Mouse (Mus musculus) kidney, postnatal 4 days (tissue): ENCODE measurements around the gene Corin.

Experiments used
- DNase-seq, 2 experiments: peaks; one replicate each; pipeline ENCODE4 v3.0.0; 2021; ENCODE audit warnings: mixed read lengths in 2 of 2

Gene Corin

GRCm38 (mm10) chr5:72298418-72299104 lies 205.7 kb downstream of the Corin start:
- DNase-seq, result no peak

GRCm38 (mm10) chr5:72285077-72285476 lies 219.2 kb downstream of the Corin start:
- no peak for DNase-seq

- peak in 1 of 2 experiments; percentile 25 for DNase-seq
Measured at GRCm38 (mm10) chr5:72282907-72283306, 221.4 kb downstream of the Corin start.

- DNase-seq, result no peak
Measured at GRCm38 (mm10) chr5:72269652-72270051, 234.6 kb downstream of the Corin start.

- no peak for DNase-seq
Measured at GRCm38 (mm10) chr5:72269204-72269603, 235.1 kb downstream of the Corin start.

- no peak for DNase-seq
Measured at GRCm38 (mm10) chr5:72266955-72267535, 237.2 kb downstream of the Corin start.

- peak; percentile 15 to 28 for DNase-seq
Measured at GRCm38 (mm10) chr5:72264195-72264751, 240.0 kb downstream of the Corin start.

- peak; percentile 26 to 41 for DNase-seq
Measured at GRCm38 (mm10) chr5:72261802-72262324, 242.4 kb downstream of the Corin start.

GRCm38 (mm10) chr5:72259298-72259621 lies 245.0 kb downstream of the Corin start:
- no peak for DNase-seq

- DNase-seq, result no peak
Measured at GRCm38 (mm10) chr5:72258409-72259297, 245.6 kb downstream of the Corin start.

- no peak for DNase-seq
Measured at GRCm38 (mm10) chr5:72257084-72257483, 247.2 kb downstream of the Corin start.

- DNase-seq, result no peak
Measured at GRCm38 (mm10) chr5:72254958-72255357, 249.3 kb downstream of the Corin start.

- no peak for DNase-seq
Measured at GRCm38 (mm10) chr5:72250180-72250579, 254.1 kb downstream of the Corin start.
